Mouse (Mus musculus) forebrain, embryonic 13.5 days (tissue): ENCODE data around the gene Bcas3. TPM values are rescaled to one million over a fixed set of nuclear protein-coding genes. Genes with fewer than 3 reads are reported as not detected.

Experiments used
- ATAC-seq: fragments of 200-750 bp; cut with Nextera tagmentation; 2 replicates; pipeline ENCODE4 v1.8.0; 2017
- H3K27ac ChIP-seq: fragments of 300-500 bp; sonication (generic); 2 replicates; pipeline ENCODE4 v1.5.1; 2015; ENCODE audit warnings: inconsistent platforms, mild to moderate bottlenecking, moderate library complexity
- H3K27me3 ChIP-seq: fragments of 300-500 bp; sonication (generic); 2 replicates; pipeline ENCODE4 v1.6.1; 2015; ENCODE audit warnings: mild to moderate bottlenecking, inconsistent platforms
- H3K36me3 ChIP-seq: fragments of 300-500 bp; sonication (generic); 2 replicates; pipeline ENCODE4 v1.6.1; 2015; ENCODE audit warnings: mild to moderate bottlenecking, inconsistent platforms; ENCODE audit not compliant: poor library complexity, severe bottlenecking
- H3K4me1 ChIP-seq: fragments of 300-500 bp; sonication (generic); 2 replicates; pipeline ENCODE4 v1.6.1; 2015; ENCODE audit warnings: inconsistent platforms
- H3K4me2 ChIP-seq: fragments of 300-500 bp; sonication (generic); 2 replicates; pipeline ENCODE4 v1.6.1; 2015; ENCODE audit warnings: inconsistent platforms, mild to moderate bottlenecking, moderate library complexity
- H3K4me3 ChIP-seq: fragments of 300-500 bp; sonication (generic); 2 replicates; pipeline ENCODE4 v1.5.1; 2015; ENCODE audit warnings: mild to moderate bottlenecking, inconsistent platforms
- H3K9ac ChIP-seq: fragments of 300-500 bp; sonication (generic); 2 replicates; pipeline ENCODE4 v1.6.1; 2015; ENCODE audit warnings: mild to moderate bottlenecking, inconsistent platforms
- H3K9me3 ChIP-seq: fragments of 300-500 bp; sonication (generic); replicated peaks from 2 replicates; pipeline ENCODE4 v1.6.1; 2016; ENCODE audit warnings: inconsistent platforms
- WGBS: fragments of 180-500 bp; shearing (Covaris S2); methylation state at CpG from one replicate; pipeline ENCODE4 v1.1.7; 2015; 5-methylcytosine and 5-hydroxymethylcytosine counted together
- polyA plus RNA-seq: library from polyadenylated mRNA; unstranded; fragments of >200 nt; fragmentation: Nextera tagmentation; extraction: Ambion mirVana; gene quantifications from 2 replicates; pipeline ENCODE4 v1.2.1, GENCODE M21; 2015

Bcas3 gene
- polyA plus RNA-seq, 1 experiment from 2014 or later, result 19.6 TPM

DNA sequence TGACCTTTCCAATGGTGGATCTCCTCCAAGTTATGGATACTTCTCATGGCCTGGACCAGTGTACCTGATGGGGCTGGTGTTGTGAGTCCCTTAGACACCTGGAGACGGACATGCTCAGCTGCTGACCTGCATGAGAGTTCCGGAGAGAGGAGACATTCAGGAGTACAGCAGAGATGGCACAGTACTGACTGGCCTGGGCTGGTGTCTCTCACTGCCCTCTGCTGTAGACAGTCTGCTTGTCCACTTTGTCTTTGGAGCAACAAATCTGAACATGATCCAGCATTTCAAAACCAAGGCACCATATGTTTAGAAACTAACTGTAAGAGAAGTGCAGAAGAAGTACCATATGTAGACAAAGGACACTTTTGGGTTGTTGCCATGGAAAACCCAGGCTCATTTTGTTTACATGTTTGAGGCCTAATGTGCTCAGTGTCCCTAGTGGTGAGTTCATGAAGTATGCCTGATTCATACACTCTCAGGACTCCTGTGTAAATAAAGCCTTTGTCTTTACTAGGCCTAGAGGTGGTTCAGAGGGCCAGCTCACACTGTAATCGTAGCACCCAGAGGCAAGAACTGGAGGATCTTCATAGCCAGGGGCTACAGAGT lies 433.2 kb downstream of the Bcas3 start:
- 71% methylated on average over 3 of the region's 3 CpGs for WGBS
- Histone ChIP-seq H3K4me3 (no peak overlapping the region), H3K36me3 (no peaks in the 10 kb centered on the region), H3K4me2 (no peak overlapping the region), H3K9ac (no peak overlapping the region), H3K27me3 (0 out of 2 replicates have a peak, but pooled peaks cover 3% of the 10 kb centered on the region), H3K27ac (no peak overlapping the region), H3K9me3 (no peaks in the 10 kb centered on the region), H3K4me1 (peaks cover 5% of the 10 kb centered on the region; the same call in 1 of the 2 replicates)
- no peak for ATAC-seq

- no peak overlapping the region for H3K4me3 ChIP-seq
- H3K9ac ChIP-seq, result no peak overlapping the region
- H3K36me3 ChIP-seq, result no peaks in the 10 kb centered on the region
- H3K27me3 ChIP-seq, result no peaks in the 10 kb centered on the region
- H3K27ac ChIP-seq, result no peak overlapping the region
- WGBS, result 91% methylated on average over 7 of the region's 7 CpGs
- peaks cover 5% of the 10 kb centered on the region; the same call in 1 of the 2 replicates for H3K4me1 ChIP-seq
- ATAC-seq, result no peak
- no peaks in the 10 kb centered on the region for H3K9me3 ChIP-seq
- H3K4me2 ChIP-seq, result no peak overlapping the region
These were observed 436.8 kb downstream of the Bcas3 start for GRCm38 (mm10) chr11:85789750-85790149.

DNA sequence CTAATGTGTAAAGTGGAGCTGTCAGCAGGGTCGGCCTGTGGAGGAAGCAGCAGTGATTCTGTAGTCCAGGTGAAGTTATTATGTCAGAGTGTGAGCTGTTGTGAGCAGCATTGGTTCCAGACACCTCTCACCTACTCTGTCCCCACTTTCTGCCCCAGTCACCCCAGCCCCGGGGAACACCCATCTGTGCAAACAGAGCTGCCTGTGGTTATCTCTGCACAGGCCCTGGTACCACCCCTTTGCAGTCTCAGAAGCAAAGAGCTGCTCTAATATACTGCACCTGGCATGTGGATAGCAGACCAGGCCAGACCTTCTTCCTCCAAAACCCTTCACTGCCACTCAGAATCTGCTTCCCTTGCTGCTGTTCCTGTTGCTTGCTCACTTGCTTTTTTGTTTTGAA lies 437.3 kb downstream of the Bcas3 start:
- no peaks in the 10 kb centered on the region for H3K9me3 ChIP-seq
- no peak for ATAC-seq
- peaks cover 5% of the 10 kb centered on the region; the same call in 1 of the 2 replicates for H3K4me1 ChIP-seq
- no peak overlapping the region for H3K9ac ChIP-seq
- H3K36me3 ChIP-seq, result no peaks in the 10 kb centered on the region
- no peak overlapping the region for H3K4me3 ChIP-seq
- 86% methylated on average over 2 of the region's 2 CpGs for WGBS
- H3K27me3 ChIP-seq, result no peaks in the 10 kb centered on the region
- no peak overlapping the region for H3K27ac ChIP-seq
- H3K4me2 ChIP-seq, result no peak overlapping the region

DNA sequence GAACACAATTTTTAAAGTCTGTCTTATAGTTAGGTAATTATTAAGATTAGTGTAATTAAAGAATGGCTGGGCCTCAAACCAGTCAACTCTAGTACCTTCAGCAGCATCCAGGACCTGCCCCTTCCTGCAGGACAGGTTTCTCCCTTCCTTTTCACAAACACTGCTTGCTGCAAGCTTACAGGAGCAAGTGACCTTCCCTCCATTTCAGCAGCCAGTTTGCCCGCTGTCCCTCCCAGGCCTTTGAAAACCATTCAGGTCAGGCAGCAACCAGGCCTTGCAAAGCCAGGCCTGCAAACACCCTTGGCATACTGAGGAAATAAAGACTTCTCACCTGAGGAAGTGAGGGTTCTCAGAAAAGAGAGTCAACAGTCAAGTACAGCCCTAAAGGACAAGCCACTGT lies 438.2 kb downstream of the Bcas3 start:
- H3K36me3 ChIP-seq, result no peaks in the 10 kb centered on the region
- 65% methylated on average over 1 of the region's 1 CpGs for WGBS
- no peak overlapping the region for H3K27ac ChIP-seq
- no peaks in the 10 kb centered on the region for H3K27me3 ChIP-seq
- ATAC-seq, result no peak
- no peaks in the 10 kb centered on the region for H3K9me3 ChIP-seq
- H3K4me2 ChIP-seq, result no peak overlapping the region
- no peak overlapping the region for H3K4me3 ChIP-seq
- peaks cover 3% of the 10 kb centered on the region; the same call in 1 of the 2 replicates for H3K4me1 ChIP-seq
- H3K9ac ChIP-seq, result no peak overlapping the region

DNA sequence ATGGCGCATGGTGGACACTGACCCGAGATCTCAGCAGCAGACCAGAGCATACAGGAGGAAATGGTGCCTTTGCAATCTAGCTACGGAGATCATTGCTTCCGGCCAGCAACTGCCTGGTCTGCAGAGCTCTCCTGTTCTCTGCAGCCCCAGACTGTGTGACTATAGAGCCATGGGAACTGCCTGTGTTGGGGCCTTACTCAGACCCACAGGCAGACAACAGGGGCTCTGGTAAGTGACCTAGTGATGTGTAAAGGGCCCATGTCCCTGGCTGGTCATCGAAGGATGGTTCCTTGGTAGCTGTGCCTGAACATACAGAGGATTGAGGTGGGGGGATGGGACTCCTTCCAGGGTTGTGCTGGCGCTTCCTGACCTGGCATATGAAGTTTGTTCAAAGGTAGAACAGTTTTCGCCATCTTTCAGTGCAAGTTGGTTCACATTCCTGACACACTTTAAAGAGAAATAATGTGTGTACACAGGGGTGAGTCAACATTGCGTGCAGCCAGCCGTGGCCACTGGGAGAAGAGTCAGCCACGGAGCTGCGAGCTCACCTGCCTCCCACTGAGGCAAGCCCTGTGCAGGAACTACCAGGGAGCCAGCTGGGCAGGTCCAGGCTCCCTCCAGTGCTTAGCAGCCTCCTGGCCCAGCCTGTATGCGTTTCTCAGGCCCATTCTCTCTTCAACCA lies 439.7 kb downstream of the Bcas3 start:
- Histone ChIP-seq H3K4me2 (no peak overlapping the region), H3K9me3 (no peaks in the 10 kb centered on the region), H3K27me3 (no peaks in the 10 kb centered on the region), H3K27ac (no peak overlapping the region), H3K4me1 (no peaks in the 10 kb centered on the region), H3K9ac (no peak overlapping the region), H3K4me3 (no peak overlapping the region), H3K36me3 (no peaks in the 10 kb centered on the region)
- WGBS, result 72% methylated on average over 12 of the region's 12 CpGs
- no peak for ATAC-seq

DNA sequence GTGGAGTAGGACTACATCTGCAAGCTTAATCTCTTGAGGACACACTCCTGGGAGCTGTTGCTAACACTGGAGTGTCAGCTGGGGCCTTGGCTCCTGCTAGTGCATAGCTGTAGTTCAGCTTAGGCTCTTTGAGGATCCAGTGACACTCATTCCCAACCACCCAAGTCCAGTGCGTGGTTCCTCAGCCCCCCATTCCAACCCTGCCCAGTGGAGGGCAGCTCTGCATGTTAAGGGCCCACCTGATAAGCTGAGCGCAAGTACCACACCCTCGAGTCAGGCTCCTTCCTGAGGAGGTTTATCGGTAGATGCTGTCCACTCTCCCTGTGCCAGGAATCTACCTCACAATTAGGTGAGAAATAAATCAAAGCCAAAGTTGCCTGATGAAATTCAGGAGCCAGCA lies 446.5 kb downstream of the Bcas3 start:
- Histone ChIP-seq H3K27ac (no peak overlapping the region), H3K4me3 (no peak overlapping the region), H3K9me3 (no peaks in the 10 kb centered on the region), H3K36me3 (no peaks in the 10 kb centered on the region), H3K27me3 (no peaks in the 10 kb centered on the region), H3K9ac (no peak overlapping the region), H3K4me1 (no peaks in the 10 kb centered on the region), H3K4me2 (no peak overlapping the region)
- 90% methylated on average over 4 of the region's 4 CpGs for WGBS
- no peak for ATAC-seq

DNA sequence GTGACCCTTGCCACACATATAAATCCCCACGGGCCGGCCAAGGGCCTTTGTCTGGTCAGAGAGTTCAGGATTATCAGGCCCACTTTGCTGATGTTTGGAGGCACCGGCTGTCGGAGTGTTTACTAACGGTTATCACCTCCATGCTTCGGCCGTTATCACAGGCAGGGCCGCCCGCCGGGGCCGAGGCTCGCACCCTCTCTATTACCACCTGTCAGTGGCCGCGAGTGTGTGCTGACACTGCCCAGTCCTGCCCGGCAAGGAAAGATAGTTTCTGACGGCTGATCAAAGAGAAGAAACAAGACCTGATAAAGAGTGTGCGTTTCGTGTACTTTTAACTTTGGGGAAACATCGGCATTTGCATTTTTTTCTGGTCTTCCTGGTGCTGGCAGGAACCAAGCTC lies 446.9 kb downstream of the Bcas3 start:
- Histone ChIP-seq H3K4me2 (no peak overlapping the region), H3K27me3 (no peaks in the 10 kb centered on the region), H3K27ac (no peak overlapping the region), H3K9ac (no peak overlapping the region), H3K4me1 (no peaks in the 10 kb centered on the region), H3K4me3 (no peak overlapping the region), H3K9me3 (no peaks in the 10 kb centered on the region), H3K36me3 (no peaks in the 10 kb centered on the region)
- WGBS, result 87% methylated on average over 19 of the region's 19 CpGs
- no peak for ATAC-seq

DNA sequence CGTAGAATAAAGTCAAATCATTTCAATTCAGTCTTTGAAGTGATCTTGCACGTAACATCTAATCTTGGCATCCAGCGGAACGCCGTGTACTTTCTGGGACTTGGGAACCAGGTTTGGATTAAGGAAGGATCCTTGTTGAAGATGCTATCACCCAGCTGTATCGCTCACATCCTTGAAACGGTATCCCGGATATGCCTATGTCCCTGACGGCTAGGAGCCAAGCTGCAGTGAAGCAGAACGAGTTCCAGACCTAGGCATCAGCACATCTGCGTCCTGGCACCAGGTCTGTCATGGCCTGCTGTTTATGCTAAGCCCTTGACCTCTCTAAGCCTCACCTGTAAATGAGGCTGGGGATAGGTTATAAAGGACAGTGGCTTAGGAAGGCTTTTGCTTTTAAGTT lies 447.4 kb downstream of the Bcas3 start:
- no peak overlapping the region for H3K9ac ChIP-seq
- ATAC-seq, result no peak
- 90% methylated on average over 11 of the region's 11 CpGs for WGBS
- H3K27me3 ChIP-seq, result no peaks in the 10 kb centered on the region
- H3K36me3 ChIP-seq, result no peaks in the 10 kb centered on the region
- no peaks in the 10 kb centered on the region for H3K9me3 ChIP-seq
- H3K4me3 ChIP-seq, result no peak overlapping the region
- H3K4me2 ChIP-seq, result no peak overlapping the region
- H3K4me1 ChIP-seq, result no peaks in the 10 kb centered on the region
- H3K27ac ChIP-seq, result no peak overlapping the region

- no peak overlapping the region for H3K4me3 ChIP-seq
- no peak overlapping the region for H3K4me2 ChIP-seq
- no peak overlapping the region for H3K27ac ChIP-seq
- WGBS, result 81% methylated on average over 5 of the region's 5 CpGs
- H3K36me3 ChIP-seq, result no peaks in the 10 kb centered on the region
- no peak for ATAC-seq
- no peak overlapping the region for H3K9ac ChIP-seq
- H3K4me1 ChIP-seq, result no peaks in the 10 kb centered on the region
- no peaks in the 10 kb centered on the region for H3K27me3 ChIP-seq
- no peaks in the 10 kb centered on the region for H3K9me3 ChIP-seq
These were observed 451.1 kb downstream of the Bcas3 start for GRCm38 (mm10) chr11:85804048-85804447.

DNA sequence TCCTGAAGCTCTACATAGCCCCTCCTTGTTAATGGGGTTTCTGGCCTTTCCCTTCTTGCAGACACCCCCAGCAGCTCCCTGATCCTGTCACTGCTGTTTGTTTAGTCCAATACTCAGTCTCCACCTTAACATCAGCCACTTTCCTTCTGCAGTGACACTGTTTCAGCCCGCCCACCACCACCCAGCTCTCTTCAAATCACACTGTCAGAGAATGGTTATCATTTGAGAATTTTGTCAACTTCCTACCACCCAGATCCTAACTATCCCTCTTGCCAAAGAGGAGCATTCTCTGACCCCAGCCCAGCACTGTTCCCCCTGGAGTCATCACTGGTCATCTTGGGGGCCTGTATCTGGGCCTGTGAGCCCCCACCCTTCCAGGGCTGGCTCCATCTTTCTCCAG lies 452.8 kb downstream of the Bcas3 start:
- H3K4me2 ChIP-seq, result no peak overlapping the region
- no peaks in the 10 kb centered on the region for H3K4me1 ChIP-seq
- H3K4me3 ChIP-seq, result no peak overlapping the region
- 90% methylated on average over 1 of the region's 1 CpGs for WGBS
- no peaks in the 10 kb centered on the region for H3K9me3 ChIP-seq
- no peak overlapping the region for H3K9ac ChIP-seq
- H3K27me3 ChIP-seq, result peaks cover 6% of the 10 kb centered on the region; the same call in 1 of the 2 replicates
- no peaks in the 10 kb centered on the region for H3K36me3 ChIP-seq
- ATAC-seq, result no peak
- H3K27ac ChIP-seq, result no peak overlapping the region

GRCm38 (mm10) chr11:85807353-85807752 lies 454.4 kb downstream of the Bcas3 start:
- Histone ChIP-seq H3K9me3 (no peaks in the 10 kb centered on the region), H3K36me3 (no peaks in the 10 kb centered on the region), H3K9ac (no peak overlapping the region), H3K4me1 (no peaks in the 10 kb centered on the region), H3K4me2 (no peak overlapping the region), H3K27me3 (peaks cover 20% of the 10 kb centered on the region; the same call in 1 of the 2 replicates), H3K4me3 (no peak overlapping the region), H3K27ac (no peak overlapping the region)
- no peak for ATAC-seq
- WGBS, result 89% methylated on average over 11 of the region's 11 CpGs

DNA sequence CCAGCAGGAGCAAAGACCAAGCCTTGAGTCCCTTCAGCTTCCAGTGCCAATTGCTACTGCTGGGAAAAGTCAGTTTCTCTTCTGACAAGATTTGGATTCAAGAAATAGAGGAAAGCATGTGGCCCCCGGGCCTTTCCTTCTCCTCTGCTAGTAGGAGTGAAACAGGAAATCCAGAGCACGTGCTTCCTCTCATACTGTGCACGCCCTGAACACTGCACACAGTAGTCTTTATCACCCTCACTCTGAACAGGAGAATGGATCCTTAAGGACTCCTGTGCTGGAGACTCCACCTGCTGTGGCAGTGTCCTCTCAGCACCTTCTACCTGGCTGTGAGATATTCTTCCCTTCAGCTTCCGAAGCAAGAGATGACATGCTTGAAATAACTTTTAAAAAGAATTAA lies 458.3 kb downstream of the Bcas3 start:
- no peaks in the 10 kb centered on the region for H3K4me1 ChIP-seq
- no peaks in the 10 kb centered on the region for H3K9me3 ChIP-seq
- H3K4me2 ChIP-seq, result no peak overlapping the region
- ATAC-seq, result no peak
- peaks cover 46% of the 10 kb centered on the region for H3K27me3 ChIP-seq
- no peak overlapping the region for H3K9ac ChIP-seq
- no peaks in the 10 kb centered on the region for H3K36me3 ChIP-seq
- WGBS, result 79% methylated on average over 4 of the region's 4 CpGs
- no peak overlapping the region for H3K4me3 ChIP-seq
- no peak overlapping the region for H3K27ac ChIP-seq

DNA sequence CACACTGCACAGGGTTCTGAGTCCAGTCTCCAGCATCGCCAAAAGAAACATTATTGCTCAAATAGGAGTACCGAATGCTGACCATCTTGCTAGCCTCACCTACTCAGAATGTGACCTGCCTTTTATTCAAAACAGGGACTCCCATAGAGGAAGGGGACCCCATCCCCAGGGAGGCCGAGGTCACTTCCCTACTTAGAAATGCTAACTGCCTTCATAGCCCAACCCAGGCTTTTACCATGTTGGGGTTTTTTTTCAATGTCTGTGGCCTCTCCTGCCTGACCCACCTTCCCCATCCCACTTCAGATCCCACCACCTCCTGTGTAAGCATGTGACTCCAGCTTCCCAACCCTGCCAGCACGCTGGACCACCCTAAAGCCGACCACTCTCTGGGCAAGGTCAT lies 458.7 kb downstream of the Bcas3 start:
- no peaks in the 10 kb centered on the region for H3K4me1 ChIP-seq
- no peak for ATAC-seq

More for the DNA sequence above, 458.7 kb downstream of the Bcas3 start:
- Histone ChIP-seq H3K27me3 (peaks cover 46% of the 10 kb centered on the region), H3K9ac (no peak overlapping the region), H3K27ac (no peak overlapping the region), H3K4me2 (no peak overlapping the region), H3K9me3 (no peaks in the 10 kb centered on the region), H3K4me3 (no peak overlapping the region), H3K36me3 (no peaks in the 10 kb centered on the region)
- 91% methylated on average over 5 of the region's 5 CpGs for WGBS
